Mouse (Mus musculus): ENCODE measurements at regions not wholly inside any gene's neighbourhood (a gene's known extent, or its start where the extent isn't known, plus 50 kb on each side); places are given as distances from the start of the nearest gene placed in this dataset.

DNA sequence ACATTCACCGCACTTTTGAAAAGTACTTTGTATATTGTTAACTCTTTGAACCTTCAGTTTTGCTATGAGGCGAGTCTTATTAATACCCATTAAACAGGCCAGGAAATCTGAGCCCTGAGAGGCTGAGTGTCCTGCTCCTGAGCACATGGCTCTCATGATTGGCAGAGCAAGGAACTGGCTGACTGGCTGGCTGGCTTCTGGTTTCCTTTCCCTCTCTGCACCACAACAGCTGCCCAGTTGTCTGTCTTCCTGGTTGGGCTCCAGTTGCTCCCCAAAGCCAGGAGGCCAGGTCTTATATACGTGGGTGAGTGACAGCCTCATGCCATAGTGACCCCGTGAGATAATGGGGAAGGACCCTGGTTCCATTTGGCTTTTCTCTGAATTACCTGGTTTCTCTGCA, 85.5 kb upstream of the Zfp217 start:
- Histone ChIP-seq H3K27ac (ENCODE audit: control insufficient read depth, low read depth, low read length) (no peak overlapping the region), H3K27me3 (ENCODE audit: control insufficient read depth in 1 of 2, insufficient read depth in 2 of 2, low read length in 2 of 2) (peaks cover 0 to 2% of the 10 kb centered on the region in 2 experiments; a peak in 2 of 4 replicates), H3K36me3 (ENCODE audit: control insufficient read depth in 1 of 2, insufficient read depth in 2 of 2, low read length in 2 of 2) (peaks cover 0 to 6% of the 10 kb centered on the region in 2 experiments; a peak in 2 of 4 replicates), H3K9ac (ENCODE audit: control insufficient read depth, low read depth, low read length, poor library complexity, severe bottlenecking) (no peak overlapping the region), H3K4me3 (ENCODE audit: control insufficient read depth in 1 of 2, insufficient read depth in 1 of 2, low read depth in 2 of 2, low read length in 2 of 2) (no peak overlapping the region), H3K79me2 (ENCODE audit: control insufficient read depth, insufficient read depth, low read length, poor library complexity) (no peaks in the 10 kb centered on the region), H3K4me1 (ENCODE audit: control insufficient read depth in 1 of 2, insufficient read depth in 2 of 2, low read length in 2 of 2) (peaks cover 0 to 10% of the 10 kb centered on the region in 2 experiments; a peak in 2 of 4 replicates), H3K9me3 (replicated peaks; ENCODE audit: insufficient read depth, low read length) (no peaks in the 10 kb centered on the region)
- no peak for DNase-seq (ENCODE audit: low read depth, low spot score)
- TF ChIP-seq MEF2A (IDR thresholded peaks at IDR 0.05; ENCODE audit: extremely low read depth, insufficient replicate concordance, low read depth, low read length, poor library complexity, severe bottlenecking), result no peak
- TF ChIP-seq POLR2A (IDR thresholded peaks at IDR 0.05; ENCODE audit: control insufficient read depth in 1 of 2, insufficient read depth in 1 of 2, low read depth in 1 of 2, low read length in 2 of 2, poor library complexity in 1 of 2), result no peak
- TF ChIP-seq ELF1 (IDR thresholded peaks at IDR 0.05; ENCODE audit: low read depth, low read length), result no peak
- no peak for TF ChIP-seq EP300 (IDR thresholded peaks at IDR 0.05; ENCODE audit: low read depth in 1 of 2, low read length in 2 of 2)
- TF ChIP-seq TCF12 (IDR thresholded peaks at IDR 0.05; ENCODE audit: low read depth, low read length), result no peak
- no peak for TF ChIP-seq GATA1 (IDR thresholded peaks at IDR 0.05; ENCODE audit: low read depth, low read length)
- no peak for TF ChIP-seq SIN3A (IDR thresholded peaks at IDR 0.05; ENCODE audit: low read length)

DNA sequence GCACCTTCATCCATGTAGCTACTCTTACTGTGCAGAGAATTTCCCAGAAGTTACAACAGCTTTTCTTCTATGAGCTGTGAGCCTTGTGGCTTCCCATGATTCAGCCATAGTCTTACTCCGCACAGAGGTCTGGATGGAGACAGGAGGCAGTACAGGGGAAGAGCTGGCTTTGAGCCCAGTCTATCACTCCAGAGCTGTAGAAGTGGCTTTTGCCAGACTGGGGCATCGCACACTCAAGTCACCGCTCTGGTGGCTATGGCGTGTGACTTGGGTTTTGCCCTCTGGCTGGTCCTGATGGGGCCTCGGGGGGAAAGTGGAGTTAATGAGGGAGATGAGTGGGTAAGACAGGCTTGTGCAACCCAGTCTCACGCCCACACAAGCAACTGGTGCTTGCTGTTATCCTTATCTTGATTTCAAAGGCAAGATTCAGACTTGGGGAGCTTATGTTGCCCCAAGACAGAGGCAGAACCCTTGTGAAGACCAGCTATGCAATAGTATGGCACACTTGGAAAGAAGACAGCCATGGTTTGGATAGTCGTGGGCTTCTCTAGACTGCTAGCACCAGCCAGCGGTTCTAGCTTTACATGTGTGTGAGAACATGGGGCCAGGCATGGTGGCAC, 81.7 kb upstream of the Zfp217 start:
- peaks cover 0 to 6% of the 10 kb centered on the region in 2 experiments; a peak in 2 of 4 replicates for H3K36me3 ChIP-seq (ENCODE audit: control insufficient read depth in 1 of 2, insufficient read depth in 2 of 2, low read length in 2 of 2)
- H3K27ac ChIP-seq (ENCODE audit: control insufficient read depth, low read depth, low read length), result no peak overlapping the region
- H3K4me1 ChIP-seq (ENCODE audit: control insufficient read depth in 1 of 2, insufficient read depth in 2 of 2, low read length in 2 of 2), result peaks cover 2 to 13% of the 10 kb centered on the region in 2 experiments; a peak in 2 of 4 replicates
- no peaks in the 10 kb centered on the region for H3K79me2 ChIP-seq (ENCODE audit: control insufficient read depth, insufficient read depth, low read length, poor library complexity)
- no peak overlapping the region for H3K9ac ChIP-seq (ENCODE audit: control insufficient read depth, low read depth, low read length, poor library complexity, severe bottlenecking)
- no peak overlapping the region for H3K4me3 ChIP-seq (ENCODE audit: control insufficient read depth in 1 of 2, insufficient read depth in 1 of 2, low read depth in 2 of 2, low read length in 2 of 2)
- H3K9me3 ChIP-seq (replicated peaks; ENCODE audit: insufficient read depth, low read length), result no peaks in the 10 kb centered on the region
- H3K27me3 ChIP-seq (ENCODE audit: control insufficient read depth in 1 of 2, insufficient read depth in 2 of 2, low read length in 2 of 2), result no peaks in the 10 kb centered on the region; a peak in 1 of 4 replicates
- DNase-seq (ENCODE audit: low read depth, low spot score), result peak; percentile 42
- TF ChIP-seq POLR2AphosphoS2 (IDR thresholded peaks at IDR 0.05; ENCODE audit: low read length), result no peak
- no peak for TF ChIP-seq POLR2AphosphoS5 (IDR thresholded peaks at IDR 0.05; ENCODE audit: borderline replicate concordance, low read depth, low read length)
- no peak for TF ChIP-seq USF1 (IDR thresholded peaks at IDR 0.05; ENCODE audit: low read depth, low read length)
- TF ChIP-seq CHD1 (IDR thresholded peaks at IDR 0.05; ENCODE audit: low read depth, low read length), result no peak
- TF ChIP-seq EP300 (IDR thresholded peaks at IDR 0.05; ENCODE audit: low read depth in 1 of 2, low read length in 2 of 2), result peak in 1 of 2 experiments; percentile 26; a peak in 1 of 4 replicates
- no peak for TF ChIP-seq ELF1 (IDR thresholded peaks at IDR 0.05; ENCODE audit: low read depth, low read length)
- no peak for TF ChIP-seq MEF2A (IDR thresholded peaks at IDR 0.05; ENCODE audit: extremely low read depth, insufficient replicate concordance, low read depth, low read length, poor library complexity, severe bottlenecking)
- TF ChIP-seq ZKSCAN1 (IDR thresholded peaks at IDR 0.05; ENCODE audit: low read depth, low read length), result no peak
- TF ChIP-seq ZNF384 (IDR thresholded peaks at IDR 0.05; ENCODE audit: low read depth, low read length), result no peak
- no peak for TF ChIP-seq RCOR1 (IDR thresholded peaks at IDR 0.05; ENCODE audit: low read depth, low read length)
- peak; percentile 5; the same call in 1 of the 2 replicates for TF ChIP-seq ETS1 (IDR thresholded peaks at IDR 0.05; ENCODE audit: low read depth, low read length)
- TF ChIP-seq CTCF (IDR thresholded peaks at IDR 0.05 in 2 of 3, conservative IDR thresholded peaks at IDR 0.05 in 1 of 3; ENCODE audit: control insufficient read depth in 1 of 3, insufficient read depth in 1 of 3, low read depth in 2 of 3, low read length in 3 of 3, poor library complexity in 1 of 3, severe bottlenecking in 1 of 3), result no peak
- no peak for TF ChIP-seq MAZ (IDR thresholded peaks at IDR 0.05; ENCODE audit: low read depth, low read length)
- TF ChIP-seq JUND (IDR thresholded peaks at IDR 0.05; ENCODE audit: low read depth, low read length), result no peak
- peak; percentile 53 for TF ChIP-seq GATA1 (IDR thresholded peaks at IDR 0.05; ENCODE audit: low read depth, low read length)
- TF ChIP-seq MYC (IDR thresholded peaks at IDR 0.05; ENCODE audit: low read depth, low read length), result no peak
- TF ChIP-seq MAFK (IDR thresholded peaks at IDR 0.05; ENCODE audit: borderline replicate concordance, low read depth, low read length), result no peak
- no peak for TF ChIP-seq USF2 (IDR thresholded peaks at IDR 0.05; ENCODE audit: borderline replicate concordance in 1 of 2, insufficient read depth in 1 of 2, low read depth in 1 of 2, low read length in 2 of 2)
- TF ChIP-seq UBTF (IDR thresholded peaks at IDR 0.05; ENCODE audit: borderline replicate concordance, insufficient read depth, low read depth, low read length), result no peak

Measured in MEL (cell line).